Mouse (Mus musculus) MEL (cell line): ENCODE data around the gene Cd276. TPM values are rescaled to one million over a fixed set of nuclear protein-coding genes. Genes with fewer than 3 reads are reported as not detected.

Experiments
- DNase-seq: peaks from one replicate; pipeline ENCODE4 v3.0.0; 2011; ENCODE audit warnings: low read depth, low spot score
- H3K27ac ChIP-seq: 2 replicates; pipeline ENCODE4 v1.5.1; 2012; ENCODE audit warnings: low read depth, mild to moderate bottlenecking, control low read depth, low read length, moderate library complexity; ENCODE audit not compliant: control insufficient read depth
- H3K27me3 ChIP-seq, 2 experiments: fragments of 150-350 bp in 1 of 2; sonication (generic) in 1 of 2; 2 replicates each; pipeline ENCODE4 v1.6.1; 2012; ENCODE audit warnings: low read length in 2 of 2, mild to moderate bottlenecking in 2 of 2, improper control_type of control experiment in 1 of 2, moderate library complexity in 1 of 2; ENCODE audit not compliant: insufficient read depth in 2 of 2, control insufficient read depth in 1 of 2
- H3K36me3 ChIP-seq, 2 experiments: 2 replicates each; pipeline ENCODE4 v1.6.1; 2012 to 2014; ENCODE audit warnings: low read length in 2 of 2, improper control_type of control experiment in 1 of 2, inconsistent platforms in 1 of 2, mild to moderate bottlenecking in 1 of 2; ENCODE audit not compliant: insufficient read depth in 2 of 2, control insufficient read depth in 1 of 2
- H3K4me1 ChIP-seq, 2 experiments: fragments of 150-350 bp in 1 of 2; sonication (generic) in 1 of 2; 2 replicates each; pipeline ENCODE4 v1.6.1; 2012; ENCODE audit warnings: low read length in 2 of 2, improper control_type of control experiment in 1 of 2, mild to moderate bottlenecking in 1 of 2; ENCODE audit not compliant: insufficient read depth in 2 of 2, control insufficient read depth in 1 of 2
- H3K4me3 ChIP-seq, 2 experiments: fragments of 150-350 bp in 1 of 2; sonication (generic) in 1 of 2; 2 replicates each; pipeline ENCODE4 v1.5.1; 2012; ENCODE audit warnings: low read depth in 2 of 2, low read length in 2 of 2, mild to moderate bottlenecking in 2 of 2, moderate library complexity in 2 of 2, control low read depth in 1 of 2, improper control_type of control experiment in 1 of 2; ENCODE audit not compliant: control insufficient read depth in 1 of 2, insufficient read depth in 1 of 2
- H3K79me2 ChIP-seq: 2 replicates; pipeline ENCODE4 v1.6.1; 2012; ENCODE audit warnings: mild to moderate bottlenecking, low read length, moderate library complexity; ENCODE audit not compliant: control insufficient read depth, poor library complexity, insufficient read depth
- H3K9ac ChIP-seq: 2 replicates; pipeline ENCODE4 v1.6.1; 2012; ENCODE audit warnings: low read depth, mild to moderate bottlenecking, control low read depth, low read length, moderate library complexity; ENCODE audit not compliant: control insufficient read depth, poor library complexity, severe bottlenecking
- H3K9me3 ChIP-seq: fragments of 150-350 bp; sonication (generic); replicated peaks from 2 replicates; pipeline ENCODE4 v1.6.1; 2012; ENCODE audit warnings: mild to moderate bottlenecking, low read length, improper control_type of control experiment, moderate library complexity; ENCODE audit not compliant: insufficient read depth
- BHLHE40 ChIP-seq: IDR thresholded peaks from 2 replicates; pipeline ENCODE4 v1.6.1; 2012; ENCODE audit warnings: low read depth, mild to moderate bottlenecking, inconsistent platforms, low read length, improper control_type of control experiment, borderline replicate concordance
- CHD1 ChIP-seq: IDR thresholded peaks from 2 replicates; pipeline ENCODE4 v1.6.1; 2012; ENCODE audit warnings: low read depth, mild to moderate bottlenecking, inconsistent platforms, low read length, improper control_type of control experiment
- CHD2 ChIP-seq: IDR thresholded peaks from 2 replicates; pipeline ENCODE4 v1.6.1; 2011; ENCODE audit warnings: low read length, improper control_type of control experiment
- CTCF ChIP-seq, 3 experiments: IDR thresholded peaks in 2 of 3; conservative IDR thresholded peaks in 1 of 3; 2 replicates each; pipeline ENCODE4 v1.5.1; 2011 to 2012; ENCODE audit warnings: low read length in 3 of 3, low read depth in 2 of 3, mild to moderate bottlenecking in 2 of 3, improper control_type of control experiment in 1 of 3, inconsistent platforms in 1 of 3, mixed read lengths in 1 of 3, moderate library complexity in 1 of 3; ENCODE audit not compliant: control insufficient read depth in 1 of 3, insufficient read depth in 1 of 3, poor library complexity in 1 of 3, severe bottlenecking in 1 of 3
- E2F4 ChIP-seq: IDR thresholded peaks from 2 replicates; pipeline ENCODE4 v1.6.1; 2011; ENCODE audit warnings: low read depth, low read length, improper control_type of control experiment, borderline replicate concordance
- ELF1 ChIP-seq: IDR thresholded peaks from 2 replicates; pipeline ENCODE4 v1.6.1; 2014; ENCODE audit warnings: low read depth, mild to moderate bottlenecking, inconsistent platforms, low read length, improper control_type of control experiment, moderate library complexity
- EP300 ChIP-seq, 2 experiments: IDR thresholded peaks; 2 replicates each; pipeline ENCODE4 v1.6.1; 2011; ENCODE audit warnings: improper control_type of control experiment in 2 of 2, low read length in 2 of 2, low read depth in 1 of 2, mild to moderate bottlenecking in 1 of 2
- GABPA ChIP-seq: IDR thresholded peaks from 2 replicates; pipeline ENCODE4 v1.6.1; 2012; ENCODE audit warnings: low read depth, mild to moderate bottlenecking, inconsistent platforms, low read length, improper control_type of control experiment, moderate library complexity
- HCFC1 ChIP-seq: IDR thresholded peaks from 2 replicates; pipeline ENCODE4 v1.6.1; 2012; ENCODE audit warnings: low read depth, mild to moderate bottlenecking, inconsistent platforms, low read length, improper control_type of control experiment, moderate library complexity
- JUND ChIP-seq: IDR thresholded peaks from 2 replicates; pipeline ENCODE4 v1.6.1; 2011; ENCODE audit warnings: low read depth, mild to moderate bottlenecking, improper control_type of control experiment, low read length
- KAT2A ChIP-seq: conservative IDR thresholded peaks from 2 replicates; pipeline ENCODE4 v1.6.1; 2012; ENCODE audit warnings: low read depth, low read length, improper control_type of control experiment, inconsistent platforms
- MAZ ChIP-seq: IDR thresholded peaks from 2 replicates; pipeline ENCODE4 v1.6.1; 2012; ENCODE audit warnings: low read depth, mild to moderate bottlenecking, inconsistent platforms, low read length, improper control_type of control experiment
- MEF2A ChIP-seq: IDR thresholded peaks from 2 replicates; pipeline ENCODE4 v1.6.1; 2014; ENCODE audit warnings: low read depth, mild to moderate bottlenecking, inconsistent platforms, low read length, improper control_type of control experiment; ENCODE audit not compliant: poor library complexity, insufficient replicate concordance, severe bottlenecking; ENCODE audit errors: extremely low read depth
- MXI1 ChIP-seq: IDR thresholded peaks from 2 replicates; pipeline ENCODE4 v1.6.1; 2011; ENCODE audit warnings: mild to moderate bottlenecking, low read depth, low read length, improper control_type of control experiment
- MYC ChIP-seq: IDR thresholded peaks from 2 replicates; pipeline ENCODE4 v1.6.1; 2011; ENCODE audit warnings: low read depth, mild to moderate bottlenecking, low read length, improper control_type of control experiment, moderate library complexity
- NELFE ChIP-seq: IDR thresholded peaks from 2 replicates; pipeline ENCODE4 v1.6.1; 2011; ENCODE audit warnings: low read depth, low read length, improper control_type of control experiment
- POLR2A ChIP-seq, 2 experiments: IDR thresholded peaks; 2 replicates each; pipeline ENCODE4 v1.6.1; 2011 to 2012; ENCODE audit warnings: low read length in 2 of 2, mild to moderate bottlenecking in 2 of 2, control low read depth in 1 of 2, improper control_type of control experiment in 1 of 2, low read depth in 1 of 2, moderate library complexity in 1 of 2; ENCODE audit not compliant: control insufficient read depth in 1 of 2, insufficient read depth in 1 of 2, poor library complexity in 1 of 2
- POLR2AphosphoS2 ChIP-seq: IDR thresholded peaks from 2 replicates; pipeline ENCODE4 v1.6.1; 2011; ENCODE audit warnings: low read length, improper control_type of control experiment
- RCOR1 ChIP-seq: IDR thresholded peaks from 2 replicates; pipeline ENCODE4 v1.6.1; 2012; ENCODE audit warnings: low read depth, mild to moderate bottlenecking, inconsistent platforms, low read length, improper control_type of control experiment
- SMC3 ChIP-seq: IDR thresholded peaks from 2 replicates; pipeline ENCODE4 v1.6.1; 2011; ENCODE audit warnings: low read depth, low read length, improper control_type of control experiment
- TBP ChIP-seq: IDR thresholded peaks from 2 replicates; pipeline ENCODE4 v1.8.0; 2011; ENCODE audit warnings: low read depth, low read length, improper control_type of control experiment
- ZC3H11A ChIP-seq: IDR thresholded peaks from 2 replicates; pipeline ENCODE4 v1.6.1; 2012; ENCODE audit warnings: low read depth, mild to moderate bottlenecking, inconsistent platforms, low read length, improper control_type of control experiment
- ZKSCAN1 ChIP-seq: IDR thresholded peaks from 2 replicates; pipeline ENCODE4 v1.6.1; 2012; ENCODE audit warnings: low read depth, mild to moderate bottlenecking, inconsistent platforms, low read length, improper control_type of control experiment, moderate library complexity
- ZMIZ1 ChIP-seq: IDR thresholded peaks from 2 replicates; pipeline ENCODE4 v1.6.1; 2012; ENCODE audit warnings: low read depth, mild to moderate bottlenecking, inconsistent platforms, low read length, improper control_type of control experiment, moderate library complexity
- ZNF384 ChIP-seq: IDR thresholded peaks from 2 replicates; pipeline ENCODE4 v1.6.1; 2012; ENCODE audit warnings: low read depth, mild to moderate bottlenecking, inconsistent platforms, low read length, improper control_type of control experiment
- polyA plus RNA-seq, 2 experiments: library from polyadenylated mRNA; stranded (reverse) in 1 of 2; unstranded in 1 of 2; fragments of >175 nt in 1 of 2; fragments of >200 nt in 1 of 2; gene quantifications; 2 replicates each; pipeline versions ENCODE4 v1.2.1 to v1.2.4; 2012; ENCODE audit warnings: low replicate concordance in 2 of 2, low read depth in 1 of 2; ENCODE audit not compliant: insufficient read length in 2 of 2, insufficient read depth in 1 of 2, missing spikeins in 1 of 2
- total RNA-seq: library from RNA; depleted of rRNA; stranded (reverse); fragments of 300-350 nt; gene quantifications from 2 replicates; pipeline ENCODE4 v1.2.3, GENCODE M21; 2012

The Cd276 gene
- total and polyA plus RNA-seq, 3 experiments, result 0.12 to 3.6 TPM; not detected in 1

DNA sequence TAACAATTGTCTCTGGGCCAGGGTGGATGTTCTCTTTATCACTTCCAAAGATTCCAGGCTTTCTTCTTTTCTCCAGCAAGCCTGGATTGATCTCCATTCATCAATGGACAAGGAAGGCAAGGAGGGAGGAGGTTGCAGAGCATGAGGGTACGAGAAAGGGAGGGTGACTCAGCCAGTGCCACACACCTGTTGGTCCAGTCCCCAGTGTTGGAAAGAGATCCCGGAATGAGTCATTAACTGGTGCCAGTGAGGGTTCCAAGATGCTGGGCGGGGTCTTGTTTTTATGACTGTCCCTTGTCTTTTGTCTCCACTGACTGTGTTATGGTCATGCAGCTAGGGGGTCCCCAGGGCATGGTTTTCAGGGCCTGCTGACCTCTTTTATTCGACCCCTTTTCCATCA, 57.3 kb downstream of the Cd276 start:
- Histone ChIP-seq H3K9me3 (no peaks in the 10 kb centered on the region), H3K27me3 (peaks cover 0 to 2% of the 10 kb centered on the region in 2 experiments; a peak in 2 of 4 replicates), H3K9ac (no peak overlapping the region), H3K36me3 (no peaks in the 10 kb centered on the region), H3K4me3 (no peak overlapping the region), H3K4me1 (no peaks in the 10 kb centered on the region), H3K79me2 (no peaks in the 10 kb centered on the region), H3K27ac (no peak overlapping the region)
- DNase-seq, result no peak
- TF ChIP-seq ZNF384 (no peak), TBP (no peak), CHD1 (no peak), RCOR1 (no peak), ZKSCAN1 (no peak)

DNA sequence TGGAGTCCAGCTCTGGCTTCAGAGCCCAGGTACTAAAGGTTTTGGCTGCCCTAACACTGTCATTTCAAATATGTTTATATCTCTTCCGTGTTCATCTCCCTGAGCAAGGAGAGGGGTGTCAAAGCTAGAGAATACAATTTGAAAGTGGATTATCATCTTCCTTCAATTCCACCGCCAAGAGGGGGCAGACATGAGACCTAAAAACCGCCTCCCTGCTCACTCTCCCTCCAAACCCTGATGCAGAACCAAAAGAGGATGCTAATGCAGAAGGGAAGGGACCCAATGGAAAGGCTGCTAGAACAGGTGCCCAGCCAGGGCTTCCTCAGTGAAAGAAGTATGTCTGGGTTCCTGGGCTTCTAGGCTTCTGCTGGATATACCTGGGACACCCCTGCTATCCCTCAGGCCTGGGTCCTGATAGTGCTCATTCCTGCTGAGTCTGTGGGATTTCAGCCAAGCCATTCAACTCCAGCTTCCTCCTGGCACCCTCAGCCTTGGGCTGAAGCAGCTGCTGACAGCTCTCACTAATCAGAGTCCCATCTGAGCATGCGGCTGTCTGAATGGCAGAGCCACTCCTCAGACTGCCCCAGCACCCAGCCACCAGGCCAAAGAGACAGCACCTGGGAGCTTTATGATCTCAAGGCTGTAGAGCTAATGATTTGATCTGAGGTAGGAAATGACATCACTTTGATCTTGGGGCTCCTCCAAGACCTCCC, 58.6 kb downstream of the Cd276 start:
- peak; percentile 30 for DNase-seq
- TF ChIP-seq CTCF (IDR thresholded peaks at IDR 0.05 in 2 of 3, conservative IDR thresholded peaks at IDR 0.05 in 1 of 3; ENCODE audit: control insufficient read depth in 1 of 3, insufficient read depth in 1 of 3, low read depth in 2 of 3, low read length in 3 of 3, poor library complexity in 1 of 3, severe bottlenecking in 1 of 3), result peak in 1 of 3 experiments; percentile 14; a peak in 1 of 6 replicates
- TF ChIP-seq HCFC1, result no peak
- TF ChIP-seq, all 39 proteins: peak for 1
- H3K4me3 ChIP-seq, result no peak overlapping the region
- H3K79me2 ChIP-seq, result no peaks in the 10 kb centered on the region
- no peak overlapping the region for H3K9ac ChIP-seq
- no peak overlapping the region for H3K27ac ChIP-seq
- H3K27me3 ChIP-seq, result peaks cover 0 to 7% of the 10 kb centered on the region in 2 experiments; a peak in 2 of 4 replicates
- H3K36me3 ChIP-seq, result no peaks in the 10 kb centered on the region
- no peaks in the 10 kb centered on the region for H3K4me1 ChIP-seq
- no peaks in the 10 kb centered on the region for H3K9me3 ChIP-seq

DNA sequence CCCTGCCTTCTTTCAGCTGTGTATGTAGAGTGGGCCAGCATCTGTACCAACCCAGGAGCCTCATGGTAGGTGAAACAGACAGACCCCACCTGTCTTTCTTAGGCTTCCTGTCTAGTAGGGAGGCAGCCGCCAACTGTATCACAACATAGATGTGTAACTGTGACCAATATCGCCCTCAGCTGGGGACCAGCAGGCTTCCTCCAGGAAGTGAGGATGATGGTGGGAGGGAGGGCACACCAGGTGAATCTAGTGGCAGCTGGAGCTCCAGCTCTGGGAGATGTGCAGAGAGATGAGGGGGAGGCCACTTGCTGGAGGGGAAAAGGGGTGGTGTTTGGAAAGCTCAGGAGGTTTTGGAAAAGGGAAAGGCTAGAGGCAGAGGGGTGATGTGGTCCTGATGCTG, 60.2 kb downstream of the Cd276 start:
- Histone ChIP-seq H3K4me3 (no peak overlapping the region), H3K9ac (no peak overlapping the region), H3K27ac (no peak overlapping the region), H3K79me2 (no peaks in the 10 kb centered on the region), H3K9me3 (no peaks in the 10 kb centered on the region)
- TF ChIP-seq RCOR1, result no peak
- no peak for TF ChIP-seq BHLHE40
- TF ChIP-seq ZC3H11A, result no peak
- TF ChIP-seq CHD2, result no peak
- TF ChIP-seq E2F4, result no peak
- no peak for TF ChIP-seq MAZ
- TF ChIP-seq MYC, result no peak
- TF ChIP-seq EP300 (IDR thresholded peaks at IDR 0.05; ENCODE audit: low read depth in 1 of 2, low read length in 2 of 2), result no peak
- no peak for TF ChIP-seq ELF1
- TF ChIP-seq POLR2A (IDR thresholded peaks at IDR 0.05; ENCODE audit: control insufficient read depth in 1 of 2, insufficient read depth in 1 of 2, low read depth in 1 of 2, low read length in 2 of 2, poor library complexity in 1 of 2), result no peak
- TF ChIP-seq ZMIZ1, result no peak
- TF ChIP-seq NELFE, result no peak
- TF ChIP-seq POLR2AphosphoS2, result no peak
- TF ChIP-seq JUND, result no peak
- no peak for TF ChIP-seq KAT2A
- TF ChIP-seq CHD1, result no peak
- no peak for TF ChIP-seq GABPA
- TF ChIP-seq MEF2A, result no peak
- TF ChIP-seq SMC3, result no peak
- no peak for TF ChIP-seq MXI1
- TF ChIP-seq, all 39 proteins: peak for 0
- no peak for DNase-seq
- H3K36me3 ChIP-seq, result no peaks in the 10 kb centered on the region
- H3K4me1 ChIP-seq, result no peaks in the 10 kb centered on the region
- peaks cover 0 to 5% of the 10 kb centered on the region in 2 experiments; a peak in 2 of 4 replicates for H3K27me3 ChIP-seq
